Mouse (Mus musculus) intestine, embryonic 14.5 days (tissue): Measurements from ENCODE around the gene Pde11a. TPM values are rescaled to one million over a fixed set of nuclear protein-coding genes. Genes with fewer than 3 reads are reported as not detected.

ENCODE experiments used
- ATAC-seq: fragments of 200-750 bp; cut with Nextera tagmentation; replicated peaks from 2 replicates; pipeline ENCODE4 v1.8.0; 2017; ENCODE audit warnings: low read depth, moderate number of reproducible peaks, moderate TSS enrichment, moderate library complexity; ENCODE audit not compliant: low FRiP score, low TSS enrichment
- DNase-seq: peaks from one replicate; pipeline ENCODE4 v3.0.0-alpha.2; 2018; ENCODE audit warnings: low spot score
- H3K27ac ChIP-seq: fragments of 300-500 bp; sonication (generic); 2 replicates; pipeline ENCODE4 v1.5.1; 2014; ENCODE audit warnings: low read depth, mild to moderate bottlenecking, control low read depth
- H3K27me3 ChIP-seq: fragments of 300-500 bp; sonication (generic); replicated peaks from 2 replicates; pipeline ENCODE4 v1.6.1; 2014; ENCODE audit warnings: low read length, control low read depth; ENCODE audit not compliant: control insufficient read depth, insufficient read depth
- H3K36me3 ChIP-seq: fragments of 300-500 bp; sonication (generic); 2 replicates; pipeline ENCODE4 v1.6.1; 2014; ENCODE audit warnings: low read length, control low read depth; ENCODE audit not compliant: control insufficient read depth, insufficient read depth
- H3K4me1 ChIP-seq: fragments of 300-500 bp; sonication (generic); replicated peaks from 2 replicates; pipeline ENCODE4 v1.6.1; 2014; ENCODE audit warnings: low read length, control low read depth, mixed read lengths; ENCODE audit not compliant: control insufficient read depth, insufficient read depth
- H3K4me2 ChIP-seq: fragments of 300-500 bp; sonication (generic); 2 replicates; pipeline ENCODE4 v1.6.1; 2014; ENCODE audit warnings: low read length
- H3K4me3 ChIP-seq: fragments of 300-500 bp; sonication (generic); 2 replicates; pipeline ENCODE4 v1.5.1; 2014; ENCODE audit warnings: low read depth, low read length, control low read depth, mixed read lengths
- H3K9ac ChIP-seq: fragments of 300-500 bp; sonication (generic); 2 replicates; pipeline ENCODE4 v1.6.1; 2014; ENCODE audit warnings: mild to moderate bottlenecking, low read length
- H3K9me3 ChIP-seq: fragments of 300-500 bp; sonication (generic); 2 replicates; pipeline ENCODE4 v1.6.1; 2016; ENCODE audit warnings: low read length, control low read depth; ENCODE audit not compliant: control insufficient read depth
- WGBS: fragments of 180-500 bp; shearing (Covaris S2); extraction: QIAGEN DNeasy Blood & Tissue Kit; methylation state at CpG from one replicate; pipeline ENCODE4 v1.1.7; 2014; 5-methylcytosine and 5-hydroxymethylcytosine counted together
- polyA plus RNA-seq: library from polyadenylated mRNA; unstranded; fragments of >200 nt; fragmentation: Nextera tagmentation; extraction: Ambion mirVana; gene quantifications from 2 replicates; pipeline ENCODE4 v1.2.1, GENCODE M21; 2014

Gene Pde11a
- polyA plus RNA-seq, 1 experiment from 2014 or later = 0.42 TPM

DNA sequence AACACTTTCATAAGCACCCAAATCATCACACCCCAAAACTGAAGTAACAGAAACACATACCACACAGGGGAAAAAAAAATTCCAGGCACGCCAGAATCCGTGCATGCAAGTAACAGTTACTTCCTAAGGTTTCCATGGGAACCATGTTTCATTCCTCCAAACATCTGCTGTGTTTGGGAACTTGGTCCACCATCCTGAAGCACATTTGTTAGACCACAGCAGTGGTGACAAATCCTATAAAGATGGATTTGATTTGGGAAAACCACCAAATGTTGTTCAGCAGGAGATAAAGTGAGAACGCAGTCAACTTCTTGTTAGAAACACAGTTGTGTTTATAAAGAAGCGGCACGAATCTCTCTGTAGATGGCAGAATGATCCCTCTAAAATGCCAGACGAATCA, 213.8 kb downstream of the Pde11a start:
- no peaks in the 10 kb centered on the region for H3K36me3 ChIP-seq

DNA sequence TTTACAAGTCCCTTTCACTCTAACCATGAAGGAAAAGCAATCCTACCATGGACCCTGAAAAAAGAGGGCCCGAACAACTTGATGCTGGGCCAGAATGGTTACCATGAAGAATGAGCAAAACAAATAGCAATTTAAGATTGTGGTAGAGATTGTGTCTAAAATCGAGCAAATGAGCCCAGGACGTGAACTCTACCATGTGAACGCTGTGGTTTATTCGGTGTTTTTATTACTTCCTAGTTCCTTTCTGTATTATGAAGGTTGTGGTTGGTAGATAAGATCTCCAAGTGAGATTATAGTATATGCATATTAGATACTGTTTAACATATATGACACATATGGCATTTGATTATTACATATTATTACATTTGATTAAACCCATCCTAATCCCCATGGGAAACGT, 216.4 kb downstream of the Pde11a start:
- no peak overlapping the region for H3K27ac ChIP-seq
- H3K9ac ChIP-seq = no peak overlapping the region
- no peaks in the 10 kb centered on the region for H3K27me3 ChIP-seq
- H3K36me3 ChIP-seq = no peaks in the 10 kb centered on the region
- no peaks in the 10 kb centered on the region for H3K9me3 ChIP-seq
- WGBS = 86% methylated on average over 6 of the region's 6 CpGs
- H3K4me2 ChIP-seq = no peak overlapping the region
- DNase-seq = no peak
- 0 out of 2 replicates have a peak, but pooled peaks cover 5% of the 10 kb centered on the region for H3K4me1 ChIP-seq
- ATAC-seq = no peak
- H3K4me3 ChIP-seq = no peak overlapping the region

More for the DNA sequence above, 213.8 kb downstream of the Pde11a start:
- H3K27me3 ChIP-seq = no peaks in the 10 kb centered on the region
- no peaks in the 10 kb centered on the region for H3K4me1 ChIP-seq
- H3K4me3 ChIP-seq = no peak overlapping the region
- H3K27ac ChIP-seq = no peak overlapping the region
- H3K4me2 ChIP-seq = no peak overlapping the region
- no peak overlapping the region for H3K9ac ChIP-seq
- H3K9me3 ChIP-seq = no peaks in the 10 kb centered on the region
- no peak for DNase-seq
- ATAC-seq = no peak
- WGBS = 58% methylated on average over 6 of the region's 6 CpGs

DNA sequence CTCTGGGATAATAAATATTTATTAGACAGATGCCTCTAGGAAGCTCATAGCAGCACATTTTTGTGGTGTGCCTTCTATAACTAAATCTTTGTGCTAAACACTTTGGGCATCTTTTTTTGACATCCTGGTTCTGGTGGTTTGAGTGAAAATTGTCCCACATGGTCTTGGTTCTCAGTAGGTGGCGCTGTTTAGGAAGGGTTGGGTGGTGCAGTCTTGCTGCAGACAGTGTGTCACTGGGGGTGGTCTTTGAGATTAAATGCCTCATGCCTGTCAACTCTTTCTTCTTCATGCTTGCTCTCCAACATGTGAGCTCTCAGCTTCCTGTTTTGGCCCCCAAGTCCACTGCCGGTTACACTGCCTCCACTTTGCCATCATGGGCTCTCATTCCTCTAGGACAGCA, 218.7 kb downstream of the Pde11a start:
- Histone ChIP-seq H3K4me2 (no peak overlapping the region), H3K4me1 (0 out of 2 replicates have a peak, but pooled peaks cover 5% of the 10 kb centered on the region), H3K9me3 (no peaks in the 10 kb centered on the region), H3K4me3 (no peak overlapping the region), H3K27me3 (no peaks in the 10 kb centered on the region), H3K36me3 (no peaks in the 10 kb centered on the region), H3K9ac (no peak overlapping the region), H3K27ac (no peak overlapping the region)
- DNase-seq = no peak
- 60% methylated on average over 2 of the region's 2 CpGs for WGBS
- ATAC-seq = no peak

GRCm38 (mm10) chr2:76118491-76118890, 220.1 kb downstream of the Pde11a start:
- ATAC-seq = no peak

GRCm38 (mm10) chr2:76117219-76117618, 221.4 kb downstream of the Pde11a start:
- ATAC-seq (no peak), DNase-seq (no peak)
- 0 out of 2 replicates have a peak overlapping the region, but pooled peaks have one; percentile 27 for H3K27ac ChIP-seq
- H3K4me1 ChIP-seq = 0 out of 2 replicates have a peak, but pooled peaks cover 5% of the 10 kb centered on the region
- no peaks in the 10 kb centered on the region for H3K9me3 ChIP-seq
- no peak overlapping the region for H3K9ac ChIP-seq
- 79% methylated on average over 1 of the region's 1 CpGs for WGBS
- H3K4me2 ChIP-seq = no peak overlapping the region
- no peaks in the 10 kb centered on the region for H3K36me3 ChIP-seq
- H3K27me3 ChIP-seq = no peaks in the 10 kb centered on the region
- no peak overlapping the region for H3K4me3 ChIP-seq

More at GRCm38 (mm10) chr2:76118491-76118890, 220.1 kb downstream of the Pde11a start:
- Histone ChIP-seq H3K27ac (peak overlapping the region; percentile 72), H3K4me2 (no peak overlapping the region), H3K9me3 (no peaks in the 10 kb centered on the region), H3K4me1 (0 out of 2 replicates have a peak, but pooled peaks cover 5% of the 10 kb centered on the region), H3K36me3 (no peaks in the 10 kb centered on the region), H3K4me3 (no peak overlapping the region), H3K27me3 (no peaks in the 10 kb centered on the region), H3K9ac (no peak overlapping the region)
- WGBS = 24% methylated on average over 5 of the region's 5 CpGs
- DNase-seq = no peak

- H3K4me3 ChIP-seq = no peak overlapping the region
- no peaks in the 10 kb centered on the region for H3K9me3 ChIP-seq
- no peak overlapping the region for H3K27ac ChIP-seq
- no peak overlapping the region for H3K4me2 ChIP-seq
- ATAC-seq = no peak
- 0 out of 2 replicates have a peak, but pooled peaks cover 5% of the 10 kb centered on the region for H3K4me1 ChIP-seq
- WGBS = 23% methylated on average over 1 of the region's 1 CpGs
- DNase-seq = peak; percentile 91
- H3K9ac ChIP-seq = no peak overlapping the region
- H3K27me3 ChIP-seq = no peaks in the 10 kb centered on the region
- no peaks in the 10 kb centered on the region for H3K36me3 ChIP-seq
These were observed 222.9 kb downstream of the Pde11a start for GRCm38 (mm10) chr2:76115696-76116095.

DNA sequence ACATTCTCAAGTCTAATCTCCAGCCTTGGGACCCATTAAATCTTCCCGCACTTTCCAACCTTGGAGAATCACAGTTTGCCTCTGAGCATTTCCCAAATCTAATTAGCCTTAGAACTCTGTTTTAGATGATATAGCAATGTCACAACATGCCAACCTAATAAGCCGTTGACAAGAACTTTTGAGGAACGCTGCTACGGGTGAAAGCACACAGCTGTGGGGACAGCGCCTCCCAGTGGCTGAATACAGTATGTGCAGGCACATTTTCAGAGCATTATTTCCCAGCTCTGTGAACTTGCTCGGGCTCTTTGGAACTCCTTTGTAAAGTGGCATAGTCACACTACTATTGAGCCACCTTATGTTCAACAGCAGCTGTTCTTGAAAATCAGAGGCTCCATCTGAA, 223.8 kb downstream of the Pde11a start:
- H3K4me2 ChIP-seq = no peak overlapping the region
- H3K27me3 ChIP-seq = no peaks in the 10 kb centered on the region
- WGBS = 23% methylated on average over 6 of the region's 6 CpGs

GRCm38 (mm10) chr2:76109653-76110052, 228.9 kb downstream of the Pde11a start:
- peak; percentile 79 for ATAC-seq
- H3K9me3 ChIP-seq = no peaks in the 10 kb centered on the region
- no peak overlapping the region for H3K9ac ChIP-seq
- no peak overlapping the region for H3K4me3 ChIP-seq
- no peaks in the 10 kb centered on the region for H3K36me3 ChIP-seq
- peaks cover 7% of the 10 kb centered on the region; the same call in 1 of the 2 replicates for H3K4me1 ChIP-seq
- no peaks in the 10 kb centered on the region for H3K27me3 ChIP-seq
- peak; percentile 59 for DNase-seq
- WGBS = 20% methylated on average over 8 of the region's 8 CpGs
- peak overlapping the region; percentile 44 for H3K27ac ChIP-seq
- H3K4me2 ChIP-seq = no peak overlapping the region

More for the DNA sequence above, 223.8 kb downstream of the Pde11a start:
- no peak overlapping the region for H3K9ac ChIP-seq
- DNase-seq (no peak), ATAC-seq (peak; percentile 48; the same call in 1 of the 2 replicates)
- H3K9me3 ChIP-seq = no peaks in the 10 kb centered on the region
- no peak overlapping the region for H3K4me3 ChIP-seq
- peaks cover 7% of the 10 kb centered on the region; the same call in 1 of the 2 replicates for H3K4me1 ChIP-seq
- no peak overlapping the region for H3K27ac ChIP-seq
- no peaks in the 10 kb centered on the region for H3K36me3 ChIP-seq

DNA sequence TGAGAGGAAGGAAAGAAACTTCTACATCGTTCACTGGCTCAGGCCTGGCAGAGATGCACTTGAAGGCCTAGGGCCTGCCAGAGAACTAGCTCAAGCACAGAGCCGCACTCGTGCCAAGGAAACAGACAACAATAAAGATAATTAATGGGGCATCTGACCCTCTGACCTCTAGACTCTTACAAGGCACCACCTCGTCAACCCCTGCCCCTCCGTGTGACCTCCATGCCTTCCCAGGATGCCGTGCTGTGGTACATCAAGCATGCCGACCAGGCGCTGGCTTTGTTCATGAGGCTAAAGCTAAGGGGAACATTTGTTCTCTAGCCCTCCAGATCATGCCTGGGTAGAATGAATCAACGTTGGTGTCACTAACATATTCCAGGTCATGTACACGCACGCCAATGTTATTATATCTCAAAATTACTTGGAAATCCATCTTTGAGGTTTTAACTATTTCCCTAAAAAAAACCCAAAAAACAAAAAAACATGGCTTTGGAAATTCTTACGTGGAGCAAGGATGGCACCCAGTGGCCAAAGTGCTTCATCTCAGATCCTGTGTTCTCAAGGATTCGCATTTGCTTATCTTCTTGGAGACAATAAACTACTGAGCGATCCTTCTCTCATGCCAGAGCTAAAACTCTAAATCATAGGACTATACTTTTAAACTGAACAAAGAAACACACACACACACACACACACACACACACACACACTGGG, 236.5 kb downstream of the Pde11a start:
- H3K9ac ChIP-seq = no peak overlapping the region
- peaks cover 36% of the 10 kb centered on the region for H3K4me1 ChIP-seq
- H3K4me2 ChIP-seq = no peak overlapping the region
- H3K27me3 ChIP-seq = no peaks in the 10 kb centered on the region
- H3K27ac ChIP-seq = no peak overlapping the region
- WGBS = 32% methylated on average over 14 of the region's 14 CpGs
- H3K9me3 ChIP-seq = no peaks in the 10 kb centered on the region
- no peak for DNase-seq
- H3K4me3 ChIP-seq = no peak overlapping the region
- no peak for ATAC-seq
- no peaks in the 10 kb centered on the region for H3K36me3 ChIP-seq
